Mouse (Mus musculus) stomach, embryonic 15.5 days (tissue): ENCODE results near the gene Eprs. TPM values are rescaled to one million over a fixed set of nuclear protein-coding genes. Genes with fewer than 3 reads are reported as not detected.

ENCODE experiments used
- ATAC-seq: fragments of 200-750 bp; cut with Nextera tagmentation; 2 replicates; pipeline ENCODE4 v1.8.0; 2017; ENCODE audit warnings: low read depth, moderate number of reproducible peaks, moderate TSS enrichment; ENCODE audit not compliant: insufficient read depth, low FRiP score
- H3K27ac ChIP-seq: fragments of 300-500 bp; sonication (generic); 2 replicates; pipeline ENCODE4 v1.5.1; 2015; ENCODE audit warnings: mild to moderate bottlenecking, inconsistent platforms
- H3K27me3 ChIP-seq: fragments of 300-500 bp; sonication (generic); replicated peaks from 2 replicates; pipeline ENCODE4 v1.6.1; 2015; ENCODE audit warnings: inconsistent platforms
- H3K36me3 ChIP-seq: fragments of 300-500 bp; sonication (generic); 2 replicates; pipeline ENCODE4 v1.6.1; 2015; ENCODE audit warnings: inconsistent platforms
- H3K4me1 ChIP-seq: fragments of 300-500 bp; sonication (generic); 2 replicates; pipeline ENCODE4 v1.6.1; 2015; ENCODE audit warnings: inconsistent platforms
- H3K4me2 ChIP-seq: fragments of 300-500 bp; sonication (generic); 2 replicates; pipeline ENCODE4 v1.6.1; 2015; ENCODE audit warnings: mild to moderate bottlenecking, inconsistent platforms
- H3K4me3 ChIP-seq: fragments of 300-500 bp; sonication (generic); replicated peaks from 2 replicates; pipeline ENCODE4 v1.5.1; 2015; ENCODE audit warnings: inconsistent platforms
- H3K9ac ChIP-seq: fragments of 300-500 bp; sonication (generic); 2 replicates; pipeline ENCODE4 v1.6.1; 2015; ENCODE audit warnings: inconsistent platforms
- H3K9me3 ChIP-seq: fragments of 300-500 bp; sonication (generic); 2 replicates; pipeline ENCODE4 v1.6.1; 2016; ENCODE audit warnings: inconsistent platforms
- WGBS: fragments of 180-500 bp; shearing (Covaris S2); methylation state at CpG from one replicate; pipeline ENCODE4 v1.1.7; 2015; 5-methylcytosine and 5-hydroxymethylcytosine counted together
- polyA plus RNA-seq: library from polyadenylated mRNA; unstranded; fragments of >200 nt; fragmentation: Nextera tagmentation; extraction: Ambion mirVana; gene quantifications from 2 replicates; pipeline ENCODE4 v1.2.1, GENCODE M21; 2015

The Eprs gene
- polyA plus RNA-seq, 1 experiment from 2014 or later: 156 TPM

GRCm38 (mm10) chr1:185420776-185421175, 57.9 kb downstream of the Eprs start:
- Histone ChIP-seq H3K4me1 (no peaks in the 10 kb centered on the region), H3K27me3 (no peaks in the 10 kb centered on the region), H3K27ac (no peak overlapping the region), H3K4me2 (no peak overlapping the region), H3K9ac (no peak overlapping the region), H3K9me3 (no peaks in the 10 kb centered on the region), H3K36me3 (peaks cover 51% of the 10 kb centered on the region), H3K4me3 (no peak overlapping the region)
- 91% methylated on average over 6 of the region's 6 CpGs for WGBS
- no peak for ATAC-seq

- Histone ChIP-seq H3K27ac (no peak overlapping the region), H3K9ac (no peak overlapping the region), H3K36me3 (peaks cover 33% of the 10 kb centered on the region), H3K4me3 (no peak overlapping the region), H3K27me3 (no peaks in the 10 kb centered on the region), H3K4me1 (no peaks in the 10 kb centered on the region), H3K4me2 (no peak overlapping the region), H3K9me3 (no peaks in the 10 kb centered on the region)
- WGBS: 90% methylated on average over 5 of the region's 5 CpGs
- ATAC-seq: no peak
Measured at GRCm38 (mm10) chr1:185426583-185426982, 63.7 kb downstream of the Eprs start.

GRCm38 (mm10) chr1:185430488-185430887, 67.6 kb downstream of the Eprs start:
- H3K27ac ChIP-seq: no peak overlapping the region
- no peak overlapping the region for H3K9ac ChIP-seq
- no peak overlapping the region for H3K4me2 ChIP-seq
- ATAC-seq: no peak
- H3K4me3 ChIP-seq: no peak overlapping the region
- H3K36me3 ChIP-seq: peaks cover 17% of the 10 kb centered on the region
- H3K27me3 ChIP-seq: no peaks in the 10 kb centered on the region
- no peaks in the 10 kb centered on the region for H3K9me3 ChIP-seq
- H3K4me1 ChIP-seq: no peaks in the 10 kb centered on the region
- WGBS: 90% methylated on average over 5 of the region's 5 CpGs

GRCm38 (mm10) chr1:185431245-185431997, 68.6 kb downstream of the Eprs start:
- WGBS: 72% methylated on average over 6 of the region's 6 CpGs
- no peak for ATAC-seq
- H3K27ac ChIP-seq: no peak overlapping the region
- no peaks in the 10 kb centered on the region for H3K4me1 ChIP-seq
- H3K4me2 ChIP-seq: no peak overlapping the region
- no peak overlapping the region for H3K9ac ChIP-seq
- no peaks in the 10 kb centered on the region for H3K27me3 ChIP-seq
- H3K36me3 ChIP-seq: peaks cover 17% of the 10 kb centered on the region
- H3K9me3 ChIP-seq: no peaks in the 10 kb centered on the region
- H3K4me3 ChIP-seq: no peak overlapping the region

- Histone ChIP-seq H3K4me2 (no peak overlapping the region), H3K27ac (no peak overlapping the region), H3K4me3 (no peak overlapping the region), H3K9me3 (no peaks in the 10 kb centered on the region), H3K4me1 (no peaks in the 10 kb centered on the region), H3K36me3 (peaks cover 17% of the 10 kb centered on the region), H3K9ac (no peak overlapping the region), H3K27me3 (no peaks in the 10 kb centered on the region)
- no peak for ATAC-seq
- WGBS: 79% methylated on average over 13 of the region's 13 CpGs
Measured at GRCm38 (mm10) chr1:185431998-185432317, 69.1 kb downstream of the Eprs start.

- no peaks in the 10 kb centered on the region for H3K27me3 ChIP-seq
- H3K9me3 ChIP-seq: no peaks in the 10 kb centered on the region
- H3K36me3 ChIP-seq: peaks cover 10% of the 10 kb centered on the region; the same call in 1 of the 2 replicates
- 76% methylated on average over 6 of the region's 6 CpGs for WGBS
- H3K4me3 ChIP-seq: no peak overlapping the region
- H3K4me2 ChIP-seq: no peak overlapping the region
- ATAC-seq: no peak
- no peak overlapping the region for H3K27ac ChIP-seq
- no peak overlapping the region for H3K9ac ChIP-seq
- no peaks in the 10 kb centered on the region for H3K4me1 ChIP-seq
Measured at GRCm38 (mm10) chr1:185433112-185433511, 70.3 kb downstream of the Eprs start.

- Histone ChIP-seq H3K27me3 (no peaks in the 10 kb centered on the region), H3K27ac (no peak overlapping the region), H3K36me3 (no peaks in the 10 kb centered on the region), H3K4me3 (no peak overlapping the region), H3K9ac (no peak overlapping the region), H3K4me1 (no peaks in the 10 kb centered on the region), H3K4me2 (no peak overlapping the region), H3K9me3 (no peaks in the 10 kb centered on the region)
- ATAC-seq: no peak
- 68% methylated on average over 9 of the region's 9 CpGs for WGBS
Measured at GRCm38 (mm10) chr1:185438841-185439580, 76.2 kb downstream of the Eprs start.

DNA sequence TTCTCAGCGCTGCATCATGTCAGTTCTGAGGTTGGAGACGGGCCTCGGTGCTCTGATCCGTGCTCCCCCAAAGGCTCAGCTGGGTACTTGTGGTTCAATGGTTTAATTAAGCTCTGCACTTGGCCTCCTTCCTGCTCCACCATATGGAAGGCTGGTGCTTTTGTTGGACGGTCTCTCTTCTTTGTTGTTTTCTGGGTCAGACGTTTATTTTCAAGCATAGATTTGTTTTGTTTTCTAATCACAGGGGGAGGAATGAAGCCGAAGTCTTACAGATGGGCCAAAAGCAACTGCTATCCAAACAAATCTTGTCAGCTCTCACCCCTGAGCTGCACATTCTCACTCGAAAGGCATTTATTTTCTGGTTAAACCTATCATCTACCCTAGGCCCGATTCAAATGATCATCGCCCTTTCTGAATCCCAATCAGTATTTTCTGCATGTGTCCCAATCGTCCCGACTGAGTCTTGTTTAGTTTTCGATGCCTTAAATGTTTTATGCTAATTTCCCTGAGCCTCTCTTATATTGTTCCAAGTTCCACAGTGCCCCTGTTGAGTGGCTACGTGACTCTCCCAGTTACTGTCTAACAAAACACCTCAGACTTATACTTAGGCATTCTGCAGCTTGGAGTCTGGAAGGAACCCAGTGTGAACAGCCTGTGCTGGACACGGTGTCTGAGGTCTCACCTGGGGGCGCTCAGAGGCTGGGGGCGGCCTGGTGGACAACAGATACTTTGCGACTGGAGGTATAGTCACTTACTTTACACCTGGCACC, 79.0 kb downstream of the Eprs start:
- Histone ChIP-seq H3K9me3 (no peaks in the 10 kb centered on the region), H3K27ac (no peak overlapping the region), H3K9ac (no peak overlapping the region), H3K4me1 (no peaks in the 10 kb centered on the region), H3K27me3 (no peaks in the 10 kb centered on the region), H3K36me3 (no peaks in the 10 kb centered on the region), H3K4me2 (no peak overlapping the region), H3K4me3 (no peak overlapping the region)
- ATAC-seq: no peak
- WGBS: 66% methylated on average over 18 of the region's 18 CpGs

DNA sequence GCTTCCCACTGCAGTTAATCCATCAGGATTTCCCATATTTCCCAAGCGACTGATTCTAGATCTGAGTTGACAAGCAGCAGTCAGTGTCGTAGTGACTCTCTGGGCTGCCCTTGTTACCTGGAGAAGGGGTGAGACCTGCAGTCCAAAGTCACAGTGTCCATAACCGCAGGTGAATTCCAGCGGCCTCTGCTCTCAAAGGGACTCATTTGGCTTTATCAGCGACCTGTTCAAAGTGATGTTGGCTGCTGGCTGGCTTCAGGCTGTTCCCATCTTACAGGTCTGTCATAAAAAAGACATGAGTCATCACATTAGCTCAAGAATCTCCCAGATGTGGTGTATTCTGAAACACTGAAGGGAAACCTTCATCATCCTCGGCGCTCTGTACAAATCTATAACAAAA, 86.1 kb downstream of the Eprs start:
- no peak overlapping the region for H3K27ac ChIP-seq
- H3K9me3 ChIP-seq: no peaks in the 10 kb centered on the region
- H3K27me3 ChIP-seq: peaks cover 5% of the 10 kb centered on the region
- no peak overlapping the region for H3K4me2 ChIP-seq
- no peaks in the 10 kb centered on the region for H3K36me3 ChIP-seq
- H3K4me1 ChIP-seq: no peaks in the 10 kb centered on the region
- H3K9ac ChIP-seq: no peak overlapping the region
- ATAC-seq: no peak
- 82% methylated on average over 7 of the region's 7 CpGs for WGBS
- no peak overlapping the region for H3K4me3 ChIP-seq

DNA sequence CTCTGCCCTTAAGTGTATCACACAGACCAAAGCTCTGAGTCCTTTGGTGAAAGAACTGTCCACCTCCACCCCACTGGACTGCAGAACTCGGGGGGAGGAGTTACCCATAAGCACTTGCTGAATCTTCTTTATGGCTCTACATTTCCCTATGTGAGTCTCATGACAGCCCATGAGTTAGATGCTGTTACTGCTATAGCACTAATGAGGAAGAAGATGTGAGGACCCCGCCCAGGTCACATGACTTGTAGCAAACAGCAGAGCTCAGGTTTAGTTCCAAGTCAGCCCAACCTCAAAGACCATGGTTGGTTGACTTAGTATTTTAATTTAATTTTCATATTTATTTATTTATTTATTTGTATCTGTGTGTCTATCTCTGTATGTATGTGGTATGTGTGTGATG, 86.9 kb downstream of the Eprs start:
- Histone ChIP-seq H3K4me2 (no peak overlapping the region), H3K36me3 (no peaks in the 10 kb centered on the region), H3K27me3 (peaks cover 13% of the 10 kb centered on the region), H3K27ac (no peak overlapping the region), H3K4me1 (peaks cover 4% of the 10 kb centered on the region; the same call in 1 of the 2 replicates), H3K9me3 (no peaks in the 10 kb centered on the region), H3K4me3 (no peak overlapping the region), H3K9ac (no peak overlapping the region)
- WGBS: 63% methylated on average over 2 of the region's 2 CpGs
- no peak for ATAC-seq

- 86% methylated on average over 8 of the region's 8 CpGs for WGBS
- no peaks in the 10 kb centered on the region for H3K9me3 ChIP-seq
- no peak overlapping the region for H3K4me3 ChIP-seq
- H3K27ac ChIP-seq: no peak overlapping the region
- H3K4me1 ChIP-seq: peaks cover 13% of the 10 kb centered on the region
- H3K9ac ChIP-seq: no peak overlapping the region
- no peak overlapping the region for H3K4me2 ChIP-seq
- peaks cover 26% of the 10 kb centered on the region for H3K27me3 ChIP-seq
- no peak for ATAC-seq
- no peaks in the 10 kb centered on the region for H3K36me3 ChIP-seq
Measured at GRCm38 (mm10) chr1:185451077-185451476, 88.2 kb downstream of the Eprs start.

DNA sequence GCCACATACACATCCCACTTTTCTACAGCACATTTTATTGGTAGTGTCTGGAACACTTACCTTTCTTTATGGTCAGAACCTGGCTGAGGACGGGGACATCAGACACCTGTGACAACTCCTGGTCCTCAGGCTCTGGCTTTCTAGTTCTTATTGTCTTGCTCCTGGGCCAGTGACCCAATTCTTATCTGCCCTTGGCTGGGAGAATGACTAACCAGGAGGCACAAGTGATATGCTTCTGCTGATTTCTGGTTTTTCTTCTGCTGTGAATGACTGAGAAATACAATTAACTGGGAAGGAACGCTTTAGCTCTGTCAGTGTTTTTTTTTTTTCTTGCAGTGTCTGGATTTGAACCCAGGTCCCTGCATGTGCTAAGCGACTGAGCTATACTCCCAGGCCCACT, 88.7 kb downstream of the Eprs start:
- Histone ChIP-seq H3K4me2 (no peak overlapping the region), H3K9ac (no peak overlapping the region), H3K36me3 (no peaks in the 10 kb centered on the region), H3K27me3 (peaks cover 26% of the 10 kb centered on the region), H3K9me3 (no peaks in the 10 kb centered on the region), H3K4me3 (no peak overlapping the region), H3K4me1 (peaks cover 13% of the 10 kb centered on the region), H3K27ac (no peak overlapping the region)
- no peak for ATAC-seq
- WGBS: 86% methylated on average over 3 of the region's 3 CpGs
